Mouse (Mus musculus) gastrocnemius, postnatal 14 days (tissue): ENCODE measurements around the gene Aldh3a1. TPM values are rescaled to one million over a fixed set of nuclear protein-coding genes. Genes with fewer than 3 reads are reported as not detected.

Experiments
- DNase-seq: peaks from one replicate; pipeline ENCODE4 v3.0.0; 2021; ENCODE audit warnings: mixed read lengths
- intact Hi-C: fragments of 180-260 bp; cut with DNase I; formaldehyde crosslinking; loops from one replicate; pipeline ENCODE4 v1.15.1; 2025; ENCODE audit warnings: low total_unique reads
- total RNA-seq, 2 experiments: library from RNA; stranded (reverse); gene quantifications; 2 replicates each; pipeline ENCODE4 v1.2.3; 2021

Aldh3a1 gene
- total RNA-seq, 2 experiments from 2014 or later: 0.23 TPM; not detected in 1

DNA sequence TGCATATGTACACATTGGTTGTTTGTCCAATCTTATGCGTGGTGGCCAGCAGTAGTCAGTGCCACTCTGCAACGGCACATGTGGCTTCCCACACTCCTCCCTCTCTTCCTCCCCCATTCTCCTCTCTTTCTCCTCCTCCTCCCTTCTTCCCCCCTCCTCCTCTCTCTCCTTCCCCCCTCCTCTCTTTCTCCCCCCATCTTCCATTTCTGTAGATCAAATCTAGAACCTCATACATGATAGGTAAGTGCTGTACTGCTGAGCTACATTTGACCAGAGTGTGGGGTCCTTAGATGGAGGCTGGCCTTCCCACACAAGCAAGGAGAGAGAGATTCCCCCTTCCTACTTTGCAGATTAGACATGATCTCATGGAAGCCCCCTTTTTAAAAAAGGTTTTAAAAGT is 14.6 kb upstream of the Aldh3a1 start:
- no peak for DNase-seq
- intact Hi-C loops: loop anchor here (2.0 to 10.0 kb wide), 2 partner anchors 112 to 218 kb away; no protein-coding TSS in a partner anchor

DNA sequence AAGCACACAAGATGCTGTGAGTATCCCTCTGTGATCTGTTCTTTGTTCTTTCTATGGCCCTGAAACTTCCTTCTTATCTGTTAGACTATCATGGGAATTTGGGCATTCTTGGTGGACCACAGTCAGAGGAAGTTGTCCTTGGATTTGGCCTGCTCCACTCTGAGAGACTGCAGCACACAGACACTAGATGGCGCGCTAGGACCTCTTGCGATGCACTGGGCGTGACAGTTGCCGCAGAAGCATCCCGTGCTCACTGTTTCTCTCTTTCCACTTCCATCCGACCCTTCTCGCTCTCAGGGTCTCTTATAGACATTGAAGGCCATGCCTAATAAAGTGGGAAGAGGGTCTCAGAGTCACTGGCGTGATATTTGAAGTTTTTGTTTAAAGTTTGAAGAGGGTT is 13.9 kb upstream of the Aldh3a1 start:
- intact Hi-C loops: loop anchor here (2.0 to 10.0 kb wide), 2 partner anchors 111 to 217 kb away; no protein-coding TSS in a partner anchor
- DNase-seq: peak; percentile 81

- DNase-seq: no peak
- intact Hi-C loops: loop anchor here (10.0 kb wide), 1 partner anchor 108 kb away; no protein-coding TSS in a partner anchor
Observed at GRCm38 (mm10) chr11:61196616-61197353, 10.6 kb upstream of the Aldh3a1 start.

DNA sequence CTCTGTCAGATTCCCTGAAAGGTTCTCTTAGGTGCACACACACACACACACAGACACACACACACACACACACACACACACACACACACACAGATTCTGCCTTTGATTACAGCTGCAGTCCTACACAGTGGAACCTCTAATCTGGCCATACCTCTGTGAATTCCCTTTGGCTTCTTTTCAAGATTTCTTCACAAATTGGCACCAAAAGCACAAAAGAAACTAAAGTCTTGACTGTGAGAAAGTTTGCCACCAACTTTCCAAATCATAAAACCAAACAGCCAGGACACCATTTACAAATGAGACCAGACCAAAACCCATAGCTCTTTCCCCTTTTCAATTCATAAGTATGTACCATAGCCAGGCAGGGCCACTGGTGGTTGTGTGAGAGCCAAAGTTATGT is 9.4 kb upstream of the Aldh3a1 start:
- intact Hi-C loops: loop anchor here (10.0 kb wide), 1 partner anchor 107 kb away; no protein-coding TSS in a partner anchor

DNA sequence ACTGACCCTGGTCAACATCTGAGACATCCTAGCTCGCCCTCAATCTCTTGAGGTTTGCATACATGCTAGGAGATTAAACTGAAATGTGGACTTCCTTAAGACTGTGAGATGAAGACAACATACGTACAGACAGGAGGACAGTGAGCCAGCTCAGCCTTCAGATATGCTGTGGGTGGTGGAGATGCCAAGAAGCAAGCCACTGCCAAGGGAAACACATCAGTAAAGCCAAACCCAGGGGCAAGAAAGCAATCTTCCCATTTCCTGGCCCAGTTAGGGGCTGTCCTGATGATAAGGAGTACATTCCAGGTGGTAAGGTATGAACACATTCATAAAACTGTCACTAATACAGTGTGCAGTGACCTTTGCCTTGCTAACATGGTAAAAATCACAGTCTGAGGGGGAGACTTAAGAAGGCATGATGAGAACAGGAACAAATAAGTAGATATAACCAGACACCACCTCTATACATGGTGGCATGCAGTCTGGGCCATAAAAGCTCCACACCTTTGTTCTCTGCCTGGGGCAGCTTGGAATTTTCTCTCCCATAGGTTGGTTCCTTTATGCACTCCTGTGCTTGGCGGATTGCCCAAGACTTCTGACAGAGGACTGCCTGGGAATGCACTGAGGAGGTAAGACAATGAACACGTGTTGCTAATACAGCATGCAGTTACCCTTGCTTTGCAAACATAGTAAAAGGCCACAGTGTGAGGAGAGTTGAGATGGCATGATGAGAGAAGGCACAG is 7.5 kb upstream of the Aldh3a1 start:
- no peak for DNase-seq
- intact Hi-C loops: loop anchor here (10.0 kb wide), 1 partner anchor 105 kb away; no protein-coding TSS in a partner anchor

More for the DNA sequence above, 9.4 kb upstream of the Aldh3a1 start:
- DNase-seq: no peak

DNA sequence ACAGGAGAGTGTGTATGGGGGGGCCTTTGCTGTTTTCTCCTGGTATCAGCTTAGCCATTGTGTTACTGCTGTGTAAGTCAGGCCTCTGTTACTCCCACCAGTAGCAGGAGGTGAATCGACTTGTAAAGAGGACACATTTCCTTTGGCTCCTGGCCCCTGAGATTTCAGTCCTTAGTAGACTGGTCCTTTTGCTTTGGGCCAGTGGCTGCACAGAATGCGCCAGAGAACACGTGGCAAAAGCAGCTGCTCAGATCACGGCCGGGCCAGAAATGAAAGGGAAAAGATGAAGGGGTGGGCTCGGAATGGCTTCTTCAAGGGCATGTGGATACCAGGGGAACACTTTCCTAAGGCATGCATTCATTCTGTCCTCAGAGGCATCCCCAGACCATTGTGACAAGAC is 5.2 kb upstream of the Aldh3a1 start:
- intact Hi-C loops: no loop called here
- no peak for DNase-seq

DNA sequence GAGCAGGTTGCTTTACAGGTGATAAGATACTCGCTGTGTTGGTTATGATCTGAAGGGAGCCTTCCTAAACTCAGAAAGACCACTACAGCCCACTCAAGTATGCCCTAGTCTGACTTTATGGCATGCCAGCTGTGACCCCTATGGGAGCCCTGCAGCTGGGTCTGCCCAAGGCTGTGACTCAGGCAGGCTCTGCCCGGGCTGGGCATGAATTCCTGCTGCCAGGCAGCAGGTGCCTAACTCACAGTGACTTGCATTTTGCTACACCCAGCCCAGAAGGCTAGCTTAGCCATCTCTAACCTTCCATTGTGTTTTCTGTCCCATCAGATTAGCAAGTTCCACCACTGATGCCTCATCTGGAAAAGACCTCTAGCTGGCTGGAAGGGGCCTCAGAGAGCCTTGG is 4.5 kb upstream of the Aldh3a1 start:
- DNase-seq: no peak
- intact Hi-C loops: no loop called here

GRCm38 (mm10) chr11:61205167-61205950 is 2.0 kb upstream of the Aldh3a1 start:
- intact Hi-C loops: no loop called here
- no peak for DNase-seq

DNA sequence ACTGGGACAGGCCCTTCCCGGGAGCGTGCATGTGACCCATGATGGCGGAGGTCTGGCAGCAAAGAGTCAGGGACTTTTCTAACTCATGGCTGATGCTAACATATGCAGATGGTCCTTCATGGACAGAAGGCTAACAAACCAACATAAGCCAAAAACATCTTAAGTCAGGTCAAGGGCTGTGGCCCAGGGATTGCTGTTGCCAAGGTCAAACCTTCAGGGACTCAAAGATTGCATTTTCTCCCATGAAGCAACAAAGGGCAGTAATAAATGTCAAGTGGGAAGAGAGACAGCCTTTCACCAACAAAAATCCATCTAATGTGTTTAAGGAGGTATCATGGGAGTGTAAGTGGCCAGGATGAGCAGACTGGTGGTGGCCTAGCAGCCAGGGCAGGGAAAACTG is 1.2 kb upstream of the Aldh3a1 start:
- DNase-seq: no peak
- intact Hi-C loops: no loop called here

- intact Hi-C loops: no loop called here
- DNase-seq: no peak
Observed at GRCm38 (mm10) chr11:61208316-61208715, 979 bp downstream of the Aldh3a1 start.

DNA sequence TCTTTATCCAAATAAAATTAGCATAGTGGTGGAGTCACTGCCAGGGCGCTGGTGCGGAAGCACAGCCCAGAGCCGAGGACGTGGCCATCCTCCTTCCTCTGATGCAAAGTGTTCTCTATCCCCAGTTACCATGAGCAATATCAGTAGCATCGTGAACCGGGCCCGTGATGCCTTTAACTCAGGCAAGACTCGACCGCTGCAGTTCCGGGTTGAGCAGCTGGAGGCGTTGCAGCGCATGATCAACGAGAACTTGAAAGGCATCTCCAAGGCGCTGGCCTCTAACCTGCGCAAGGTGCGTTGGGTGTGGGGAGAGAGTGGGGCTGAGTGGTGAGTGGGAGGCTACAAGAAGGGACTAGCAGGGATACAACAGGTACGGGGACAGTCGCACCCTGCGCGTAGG is 4.8 kb downstream of the Aldh3a1 start:
- intact Hi-C loops: no loop called here
- no peak for DNase-seq

GRCm38 (mm10) chr11:61215936-61216335 is 8.6 kb downstream of the Aldh3a1 start:
- DNase-seq: no peak
- intact Hi-C loops: no loop called here

DNA sequence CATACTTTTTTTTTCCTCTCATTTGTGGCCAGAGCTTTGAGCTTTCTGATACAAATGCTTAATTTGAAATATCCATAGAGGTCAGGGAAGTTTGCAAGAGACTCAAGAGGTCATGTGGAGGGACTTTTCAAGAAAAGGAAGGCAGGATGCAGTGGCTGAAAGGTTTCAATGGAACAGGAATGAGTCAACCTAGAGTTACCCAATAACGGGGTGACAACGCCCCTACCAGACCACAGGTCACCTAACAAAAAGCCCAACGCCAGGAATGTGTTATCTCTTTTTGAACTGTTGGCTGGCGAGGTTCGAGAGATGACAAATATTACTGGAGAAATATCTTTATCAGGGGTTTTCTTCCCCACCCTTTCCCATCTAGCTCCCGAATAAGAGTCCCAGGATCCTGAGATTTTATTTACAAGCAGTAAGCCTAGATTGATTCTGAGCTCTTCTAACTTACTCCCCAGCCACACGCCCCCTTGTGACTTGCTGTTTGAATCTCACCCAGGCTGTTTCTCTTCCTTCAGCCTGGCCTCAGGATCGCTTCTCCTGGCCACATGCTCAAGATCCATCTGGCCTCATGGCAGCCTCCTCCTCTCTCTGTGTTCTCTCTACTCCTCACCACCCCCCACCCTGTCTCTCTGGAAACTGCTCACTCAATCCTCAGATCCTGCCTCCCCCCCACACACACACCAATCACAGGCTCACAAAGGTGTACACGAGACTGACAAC is 13.0 kb downstream of the Aldh3a1 start:
- no peak for DNase-seq
- intact Hi-C loops: no loop called here

DNA sequence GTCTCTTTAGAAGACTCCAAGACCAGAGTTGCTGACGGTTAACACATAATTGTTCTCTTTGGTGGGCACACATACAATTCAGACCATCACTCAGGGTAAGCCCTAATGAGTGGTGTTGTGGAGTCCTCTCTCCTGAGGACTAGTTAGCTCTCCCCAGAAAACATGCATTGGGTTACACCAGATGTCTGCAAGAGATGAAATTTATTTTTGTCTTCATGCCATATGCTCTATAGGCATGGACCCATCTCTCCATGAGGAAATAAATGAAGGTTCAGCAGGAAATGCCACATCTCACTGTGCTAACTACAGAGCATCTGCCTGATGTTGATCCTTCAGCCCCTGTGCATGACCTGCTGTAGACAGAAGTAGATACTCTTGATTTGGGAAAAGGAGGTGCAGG is 14.7 kb downstream of the Aldh3a1 start:
- no peak for DNase-seq
- intact Hi-C loops: no loop called here

- intact Hi-C loops: no loop called here
- no peak for DNase-seq
Observed at GRCm38 (mm10) chr11:61222971-61223745, 15.8 kb downstream of the Aldh3a1 start.

GRCm38 (mm10) chr11:61224234-61224744 is 17.0 kb downstream of the Aldh3a1 start:
- intact Hi-C loops: no loop called here
- DNase-seq: no peak

DNA sequence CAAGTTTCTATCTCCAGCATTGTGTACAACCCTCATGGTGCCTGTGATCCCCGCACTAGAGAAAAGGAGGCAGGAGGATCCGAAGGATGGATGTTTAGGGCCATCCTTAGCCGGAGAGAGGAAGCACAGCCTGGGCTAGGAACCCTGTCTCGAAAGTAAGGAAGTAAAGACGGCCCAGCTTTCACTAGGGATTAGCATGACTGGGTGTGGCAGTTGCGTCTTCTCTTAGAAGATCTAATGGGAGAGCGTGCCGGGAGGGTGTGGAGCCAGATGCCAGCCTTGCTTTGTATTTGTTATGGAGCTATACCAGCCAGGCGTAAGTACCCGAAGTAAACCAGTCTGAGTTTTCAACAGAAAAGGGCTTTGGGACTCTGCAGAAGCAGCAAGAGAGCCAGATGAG is 17.6 kb downstream of the Aldh3a1 start:
- no peak for DNase-seq
- intact Hi-C loops: no loop called here

DNA sequence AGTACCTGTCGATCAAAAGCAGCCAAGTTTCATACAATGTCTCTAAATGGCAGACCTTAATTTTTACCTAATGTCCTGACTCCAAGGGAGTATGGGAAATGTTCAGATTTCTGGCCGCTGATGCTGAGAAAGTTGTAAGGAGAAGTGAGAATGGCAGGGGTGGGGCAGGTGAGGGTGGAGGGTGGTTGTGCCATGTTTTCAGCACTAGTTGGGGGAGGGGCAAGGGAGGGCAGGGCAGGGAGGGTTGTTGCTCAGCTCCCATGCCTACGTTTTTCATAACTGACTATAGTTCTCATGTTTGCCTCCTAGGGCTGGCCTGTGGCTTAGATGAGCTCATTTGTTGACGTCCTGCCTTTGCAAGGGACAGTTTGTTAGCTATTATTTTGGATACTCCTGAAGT is 18.2 kb downstream of the Aldh3a1 start:
- intact Hi-C loops: no loop called here
- DNase-seq: no peak
